Mouse (Mus musculus) stomach, postnatal 0 days (tissue): ENCODE measurements around the gene Srsf3. TPM values are rescaled to one million over a fixed set of nuclear protein-coding genes. Genes with fewer than 3 reads are reported as not detected.

Experiments
- ATAC-seq: fragments of 200-750 bp; cut with Nextera tagmentation; 2 replicates; pipeline ENCODE4 v1.8.0; 2017; ENCODE audit not compliant: low FRiP score, low TSS enrichment
- DNase-seq: peaks from one replicate; pipeline ENCODE4 v3.0.0-alpha.2; 2016; ENCODE audit warnings: low spot score
- H3K27ac ChIP-seq: fragments of 300-500 bp; sonication (generic); replicated peaks from 2 replicates; pipeline ENCODE4 v1.5.1; 2014; ENCODE audit warnings: mild to moderate bottlenecking, control low read depth
- H3K27me3 ChIP-seq: fragments of 300-500 bp; sonication (generic); 2 replicates; pipeline ENCODE4 v1.6.1; 2014; ENCODE audit warnings: low read length; ENCODE audit not compliant: control insufficient read depth, insufficient read depth
- H3K36me3 ChIP-seq: fragments of 300-500 bp; sonication (generic); 2 replicates; pipeline ENCODE4 v1.6.1; 2014; ENCODE audit warnings: low read length, mixed read lengths; ENCODE audit not compliant: control insufficient read depth, insufficient read depth
- H3K4me1 ChIP-seq: fragments of 300-500 bp; sonication (generic); replicated peaks from 2 replicates; pipeline ENCODE4 v1.6.1; 2014; ENCODE audit warnings: antibody characterized with exemption; ENCODE audit not compliant: control insufficient read depth, insufficient read depth
- H3K4me2 ChIP-seq: fragments of 300-500 bp; sonication (generic); replicated peaks from 2 replicates; pipeline ENCODE4 v1.6.1; 2014; ENCODE audit warnings: low read depth, mild to moderate bottlenecking, control low read depth, moderate library complexity
- H3K4me3 ChIP-seq: fragments of 300-500 bp; sonication (generic); 2 replicates; pipeline ENCODE4 v1.5.1; 2014; ENCODE audit warnings: low read depth, low read length, control low read depth
- H3K9ac ChIP-seq: fragments of 300-500 bp; sonication (generic); 2 replicates; pipeline ENCODE4 v1.6.1; 2014; ENCODE audit warnings: mild to moderate bottlenecking, low read length, control low read depth, mixed read lengths
- H3K9me3 ChIP-seq: fragments of 300-500 bp; sonication (generic); 2 replicates; pipeline ENCODE4 v1.6.1; 2016; ENCODE audit warnings: low read length; ENCODE audit not compliant: control insufficient read depth
- CTCF ChIP-seq: IDR thresholded peaks from 2 replicates; pipeline ENCODE4 v1.5.1; 2016; ENCODE audit warnings: antibody characterized with exemption, low read depth, mild to moderate bottlenecking, moderate library complexity
- EP300 ChIP-seq: optimal IDR thresholded peaks from 2 replicates; pipeline ENCODE3; 2016; ENCODE audit warnings: antibody characterized with exemption
- WGBS: fragments of 180-500 bp; shearing (Covaris S2); extraction: QIAGEN DNeasy Blood & Tissue Kit; methylation state at CpG from one replicate; pipeline ENCODE4 v1.1.7; 2014; 5-methylcytosine and 5-hydroxymethylcytosine counted together
- polyA plus RNA-seq: library from polyadenylated mRNA; unstranded; fragments of >200 nt; fragmentation: Nextera tagmentation; extraction: Ambion mirVana; gene quantifications from 2 replicates; pipeline ENCODE4 v1.2.1, GENCODE M21; 2015

Gene Srsf3
- polyA plus RNA-seq, 1 experiment from 2014 or later: 305 TPM

DNA sequence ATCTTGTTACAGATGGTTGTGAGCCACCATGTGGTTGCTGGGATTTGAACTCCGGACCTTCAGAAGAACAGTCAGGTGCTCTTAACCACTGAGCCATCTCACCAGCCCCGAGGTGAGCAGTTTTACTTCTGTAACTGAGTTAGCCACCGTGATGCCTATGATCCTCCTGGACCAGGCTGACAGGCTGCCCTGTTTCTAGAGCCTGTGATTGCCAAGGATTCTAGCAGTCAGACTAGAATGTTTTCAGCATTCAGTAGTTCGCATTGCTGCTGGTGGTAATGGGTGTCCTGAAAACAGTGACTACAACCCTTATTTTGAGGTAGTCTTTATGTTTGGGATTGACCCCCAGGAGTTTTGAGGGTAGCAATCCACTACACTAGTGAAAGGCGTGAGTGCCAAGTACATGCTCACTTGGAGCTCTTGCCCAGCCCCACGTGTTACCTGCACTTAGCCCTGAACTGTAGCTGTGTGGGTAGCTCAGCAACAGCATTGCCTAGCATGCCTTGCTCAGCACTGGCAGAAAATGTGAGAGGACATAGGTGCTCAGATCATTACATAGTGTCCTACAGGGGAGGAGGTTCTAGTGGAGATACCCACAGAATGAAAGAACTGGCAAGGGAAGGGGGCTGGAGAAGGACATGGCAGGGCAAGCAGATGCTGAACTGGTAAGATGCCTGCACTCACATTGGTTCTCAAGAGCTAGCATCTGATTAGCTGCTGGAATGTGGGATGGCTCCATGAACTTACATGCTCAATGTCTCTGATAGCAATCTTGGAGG lies 11.9 kb downstream of the Srsf3 start:
- H3K9ac ChIP-seq: no peak overlapping the region
- H3K4me1 ChIP-seq: no peaks in the 10 kb centered on the region
- H3K36me3 ChIP-seq: peaks cover 21% of the 10 kb centered on the region; the same call in 1 of the 2 replicates
- peak; percentile 22 for DNase-seq
- WGBS: 82% methylated on average over 6 of the region's 6 CpGs
- no peaks in the 10 kb centered on the region for H3K27me3 ChIP-seq
- H3K4me2 ChIP-seq: no peak overlapping the region
- no peak overlapping the region for H3K4me3 ChIP-seq
- 0 out of 2 replicates have a peak, but pooled peaks have one; percentile 6 for ATAC-seq
- H3K9me3 ChIP-seq: no peaks in the 10 kb centered on the region
- TF ChIP-seq EP300 (no peak), CTCF (no peak)
- 0 out of 2 replicates have a peak overlapping the region, but pooled peaks have one; percentile 45 for H3K27ac ChIP-seq

DNA sequence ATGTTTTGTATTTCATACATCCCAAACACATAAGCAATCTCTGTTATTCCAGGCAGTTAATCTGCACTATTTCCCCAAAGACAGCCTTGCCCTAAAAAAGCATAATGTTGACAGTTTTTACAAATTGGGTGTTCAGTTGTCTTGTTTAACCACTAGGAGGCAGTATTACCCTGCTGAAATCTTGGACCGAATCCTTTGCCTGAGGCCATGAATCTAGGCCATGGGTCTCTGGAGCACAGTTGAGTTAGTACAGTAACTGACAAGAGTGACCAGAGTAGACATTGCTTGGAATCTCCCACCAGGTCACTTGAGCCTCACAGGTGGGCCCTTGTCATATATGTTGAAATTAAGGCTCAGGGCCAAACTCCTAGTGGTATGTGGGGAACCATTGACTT lies 12.5 kb downstream of the Srsf3 start:
- no peaks in the 10 kb centered on the region for H3K9me3 ChIP-seq
- DNase-seq (peak; percentile 48), ATAC-seq (peak; percentile 30; the same call in 1 of the 2 replicates)
- no peak overlapping the region for H3K4me2 ChIP-seq
- WGBS: 49% methylated on average over 1 of the region's 1 CpGs
- peaks cover 16% of the 10 kb centered on the region; the same call in 1 of the 2 replicates for H3K36me3 ChIP-seq
- H3K4me1 ChIP-seq: no peaks in the 10 kb centered on the region
- TF ChIP-seq CTCF (peak; percentile 86), EP300 (no peak)
- H3K27ac ChIP-seq: peak overlapping the region; percentile 75
- no peak overlapping the region for H3K4me3 ChIP-seq
- no peaks in the 10 kb centered on the region for H3K27me3 ChIP-seq
- no peak overlapping the region for H3K9ac ChIP-seq

DNA sequence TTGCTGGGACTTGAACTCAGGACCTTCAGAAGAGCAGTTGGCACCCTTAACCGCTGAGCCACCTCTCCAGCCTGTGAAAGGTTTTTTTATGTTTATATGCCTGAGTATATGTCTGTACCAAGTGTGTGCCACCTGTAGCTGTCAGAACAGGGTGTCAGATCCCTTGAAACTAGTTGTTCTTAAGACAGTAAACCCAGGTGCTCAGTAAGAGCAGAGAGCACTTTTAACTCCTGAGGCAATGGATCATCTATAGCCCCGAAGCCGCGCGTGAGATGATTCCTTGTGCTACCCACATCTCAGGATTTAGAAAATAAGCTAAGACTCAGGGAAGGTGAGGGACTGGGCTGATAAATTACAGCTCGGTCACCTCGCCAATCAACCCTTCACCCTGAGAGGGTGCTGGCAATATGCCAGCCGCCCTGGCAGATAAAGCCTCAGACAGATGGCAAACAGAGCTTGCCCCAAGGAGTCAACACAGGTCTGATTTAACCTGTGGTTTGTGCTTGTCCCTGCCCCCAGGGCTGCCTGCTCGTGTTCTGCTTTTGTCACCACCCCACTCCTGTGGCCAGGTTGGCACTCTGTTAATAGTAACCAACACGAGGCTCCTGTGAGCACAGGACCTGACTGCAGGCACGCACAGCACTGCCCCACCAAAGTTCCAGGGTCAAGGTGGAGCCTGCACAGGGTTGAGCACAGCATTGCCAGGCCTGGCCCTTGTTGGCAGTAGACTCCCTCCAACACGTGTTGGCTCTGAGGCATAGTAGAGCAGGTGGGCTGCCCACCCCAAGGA lies 13.5 kb downstream of the Srsf3 start:
- Histone ChIP-seq H3K4me3 (no peak overlapping the region), H3K27me3 (no peaks in the 10 kb centered on the region), H3K36me3 (0 out of 2 replicates have a peak, but pooled peaks cover 9% of the 10 kb centered on the region), H3K9me3 (no peaks in the 10 kb centered on the region), H3K4me2 (no peak overlapping the region), H3K4me1 (no peaks in the 10 kb centered on the region), H3K27ac (peak overlapping the region; percentile 75), H3K9ac (no peak overlapping the region)
- TF ChIP-seq CTCF (0 out of 2 replicates have a peak, but pooled peaks have one; percentile 4), EP300 (no peak)
- DNase-seq (peak; percentile 92), ATAC-seq (peak; percentile 86)
- WGBS: 48% methylated on average over 12 of the region's 12 CpGs

DNA sequence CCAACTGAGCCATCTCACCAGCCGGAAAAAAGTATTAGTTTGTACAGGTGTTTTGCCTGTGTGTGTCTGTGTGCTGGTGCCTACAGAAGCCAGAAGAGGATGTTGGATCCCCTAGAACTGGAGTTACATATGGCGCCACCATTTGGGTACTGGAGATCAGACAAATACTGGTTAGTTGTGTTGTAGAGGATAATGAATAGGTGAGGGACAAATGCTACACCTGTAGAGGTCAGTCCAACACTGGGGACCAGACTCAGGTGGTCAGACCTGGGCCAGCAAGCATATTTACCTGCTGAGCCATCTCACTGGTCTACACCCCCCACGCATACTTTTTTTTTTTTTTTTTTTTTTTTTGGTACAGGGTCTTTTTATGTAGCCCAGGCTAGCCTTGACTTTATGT lies 14.4 kb downstream of the Srsf3 start:
- TF ChIP-seq EP300 (no peak), CTCF (no peak)
- H3K9me3 ChIP-seq: no peaks in the 10 kb centered on the region
- H3K27ac ChIP-seq: peak overlapping the region; percentile 30; the same call in 1 of the 2 replicates
- H3K36me3 ChIP-seq: 0 out of 2 replicates have a peak, but pooled peaks cover 9% of the 10 kb centered on the region
- 77% methylated on average over 3 of the region's 3 CpGs for WGBS
- DNase-seq (no peak), ATAC-seq (no peak)
- no peaks in the 10 kb centered on the region for H3K4me1 ChIP-seq
- no peaks in the 10 kb centered on the region for H3K27me3 ChIP-seq
- H3K4me3 ChIP-seq: no peak overlapping the region
- no peak overlapping the region for H3K4me2 ChIP-seq
- H3K9ac ChIP-seq: no peak overlapping the region

- no peaks in the 10 kb centered on the region for H3K9me3 ChIP-seq
- no peak overlapping the region for H3K9ac ChIP-seq
- ATAC-seq: no peak
- no peaks in the 10 kb centered on the region for H3K4me1 ChIP-seq
- no peaks in the 10 kb centered on the region for H3K27me3 ChIP-seq
- TF ChIP-seq EP300: no peak
- peak; percentile 27 for TF ChIP-seq CTCF
- H3K4me3 ChIP-seq: no peak overlapping the region
- no peak for DNase-seq
- no peak overlapping the region for H3K4me2 ChIP-seq
- no peak overlapping the region for H3K27ac ChIP-seq
- WGBS: 53% methylated on average over 3 of the region's 3 CpGs
- H3K36me3 ChIP-seq: 0 out of 2 replicates have a peak, but pooled peaks cover 9% of the 10 kb centered on the region
Measured at GRCm38 (mm10) chr17:29047697-29048514, 15.5 kb downstream of the Srsf3 start.
